Mouse (Mus musculus) skeletal muscle tissue, adult 2 months (tissue): ENCODE results near the gene Frem2.

Experiments
- DNase-seq: peaks from one replicate; pipeline ENCODE4 v3.0.0-alpha.2; 2012; ENCODE audit warnings: low read depth, low spot score

Frem2 gene

GRCm38 (mm10) chr3:53557388-53558214, 99.6 kb downstream of the Frem2 start:
- no peak for DNase-seq

GRCm38 (mm10) chr3:53555031-53555952, 101.9 kb downstream of the Frem2 start:
- DNase-seq = no peak

- no peak for DNase-seq
Measured at GRCm38 (mm10) chr3:53552691-53553090, 104.5 kb downstream of the Frem2 start.

GRCm38 (mm10) chr3:53532091-53532490, 125.1 kb downstream of the Frem2 start:
- no peak for DNase-seq

- DNase-seq = no peak
Measured at GRCm38 (mm10) chr3:53530305-53530704, 126.8 kb downstream of the Frem2 start.

GRCm38 (mm10) chr3:53525737-53526136, 131.4 kb downstream of the Frem2 start:
- peak; percentile 3 for DNase-seq

- DNase-seq = no peak
Measured at GRCm38 (mm10) chr3:53522794-53523193, 134.4 kb downstream of the Frem2 start.

GRCm38 (mm10) chr3:53514221-53515065, 142.7 kb downstream of the Frem2 start:
- no peak for DNase-seq

- DNase-seq = no peak
Measured at GRCm38 (mm10) chr3:53513096-53513495, 144.1 kb downstream of the Frem2 start.

- DNase-seq = no peak
Measured at GRCm38 (mm10) chr3:53502428-53502827, 154.7 kb downstream of the Frem2 start.

GRCm38 (mm10) chr3:53498351-53498905, 158.7 kb downstream of the Frem2 start:
- DNase-seq = no peak

GRCm38 (mm10) chr3:53488353-53488752, 168.8 kb downstream of the Frem2 start, which contains the start of gene Stoml3:
Gene Stoml3 (plus strand): TSS chr3:53488653.
- no peak for DNase-seq

- DNase-seq = no peak
Measured at GRCm38 (mm10) chr3:53486996-53487576, 170.1 kb downstream of the Frem2 start.

- DNase-seq = no peak
Measured at GRCm38 (mm10) chr3:53486561-53486960, 170.6 kb downstream of the Frem2 start.

GRCm38 (mm10) chr3:53483414-53484059, 173.6 kb downstream of the Frem2 start:
- no peak for DNase-seq

GRCm38 (mm10) chr3:53478419-53479046, 178.6 kb downstream of the Frem2 start:
- no peak for DNase-seq

GRCm38 (mm10) chr3:53477468-53477867, 179.7 kb downstream of the Frem2 start:
- peak; percentile 59 for DNase-seq

GRCm38 (mm10) chr3:53475889-53476288, 181.3 kb downstream of the Frem2 start:
- DNase-seq = no peak

GRCm38 (mm10) chr3:53474179-53474578, 183.0 kb downstream of the Frem2 start:
- no peak for DNase-seq

GRCm38 (mm10) chr3:53472061-53472460, 185.1 kb downstream of the Frem2 start:
- no peak for DNase-seq
